Mouse (Mus musculus) spleen, postnatal 4 days (tissue): ENCODE measurements at regions not wholly inside any gene's neighbourhood (a gene's known extent, or its start where the extent isn't known, plus 50 kb on each side); places are given as distances from the start of the nearest gene placed in this dataset.

Source experiments
- DNase-seq, 2 experiments: peaks; one replicate each; pipeline ENCODE4 v3.0.0; 2022; ENCODE audit warnings: low spot score in 2 of 2

GRCm38 (mm10) chr7:40742553-40743151, 155.5 kb upstream of the Vstm2b start:
- DNase-seq: no peak

- no peak for DNase-seq
These were observed 146.3 kb upstream of the Vstm2b start for GRCm38 (mm10) chr7:40751779-40752178.

- DNase-seq: no peak
These were observed 145.9 kb upstream of the Vstm2b start for GRCm38 (mm10) chr7:40752195-40752594.

GRCm38 (mm10) chr7:40753490-40753889, 144.6 kb upstream of the Vstm2b start:
- DNase-seq: no peak

- DNase-seq: no peak
These were observed 135.6 kb upstream of the Vstm2b start for GRCm38 (mm10) chr7:40762520-40762919.

- no peak for DNase-seq
These were observed 132.0 kb upstream of the Vstm2b start for GRCm38 (mm10) chr7:40766142-40766541.

- DNase-seq: no peak
These were observed 121.9 kb upstream of the Vstm2b start for GRCm38 (mm10) chr7:40776220-40776619.

- no peak for DNase-seq
These were observed 113.2 kb upstream of the Vstm2b start for GRCm38 (mm10) chr7:40784906-40785305.

- no peak for DNase-seq
These were observed 111.4 kb upstream of the Vstm2b start for GRCm38 (mm10) chr7:40786758-40787157.

GRCm38 (mm10) chr7:40788486-40788885, 109.6 kb upstream of the Vstm2b start:
- no peak for DNase-seq

- no peak for DNase-seq
These were observed 103.5 kb upstream of the Vstm2b start for GRCm38 (mm10) chr7:40794458-40795207.

GRCm38 (mm10) chr7:40799794-40800193, 98.3 kb upstream of the Vstm2b start:
- DNase-seq: no peak

- no peak for DNase-seq
These were observed 96.8 kb upstream of the Vstm2b start for GRCm38 (mm10) chr7:40801291-40801690.

GRCm38 (mm10) chr7:40805211-40805610, 92.9 kb upstream of the Vstm2b start:
- no peak for DNase-seq

- no peak for DNase-seq
These were observed 92.3 kb upstream of the Vstm2b start for GRCm38 (mm10) chr7:40805866-40806265.

- DNase-seq: no peak
These were observed 85.2 kb upstream of the Vstm2b start for GRCm38 (mm10) chr7:40812952-40813351.

- DNase-seq: no peak
These were observed 72.9 kb upstream of the Vstm2b start for GRCm38 (mm10) chr7:40825141-40825742.

- no peak for DNase-seq
These were observed 68.6 kb upstream of the Vstm2b start for GRCm38 (mm10) chr7:40829526-40829925.

GRCm38 (mm10) chr7:40831583-40831982, 66.5 kb upstream of the Vstm2b start:
- no peak for DNase-seq

GRCm38 (mm10) chr7:40842344-40842992, 55.7 kb upstream of the Vstm2b start:
- DNase-seq: no peak

- no peak for DNase-seq
These were observed 51.6 kb upstream of the Vstm2b start for GRCm38 (mm10) chr7:40846512-40846911.
